8 mouse cellular contexts compared by ENCODE assay signal in the genomic region with DNA sequence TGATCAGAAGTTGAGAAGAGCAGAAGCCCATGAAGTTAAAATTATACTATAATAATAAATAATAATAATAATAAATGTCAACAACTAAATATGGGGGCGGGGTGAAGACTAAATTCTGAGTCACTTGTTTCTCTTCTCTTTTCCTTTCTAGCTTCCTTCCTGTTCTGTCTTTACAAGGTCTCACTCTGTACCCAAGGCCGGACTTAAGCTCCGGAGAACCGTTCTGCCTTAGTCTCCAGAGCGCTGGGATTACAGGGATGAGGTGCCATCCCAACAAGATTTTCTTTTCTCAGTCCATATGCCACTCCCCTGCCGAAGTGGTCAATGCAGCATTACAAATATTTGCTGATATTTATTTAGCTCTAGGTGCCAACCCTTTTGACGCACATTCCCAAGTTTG. TPM values are rescaled to one million over a fixed set of nuclear protein-coding genes. Genes with fewer than 3 reads are reported as not detected.
A peak's percentile ranks its signal among the peaks of the same experiment; 100 is the strongest.
DNase-seq lines count a peak whose midpoint lies in the region; ATAC-seq and TF ChIP-seq lines count a peak whose summit lies in the region.

No protein-coding gene starts in this region.

- peak overlapping the region; percentile 87 for H3K9ac ChIP-seq in forebrain, embryonic 16.5 days (replicated peaks; ENCODE audit: low read depth, low read length)
- peak overlapping the region; percentile 98 for H3K9ac ChIP-seq in liver, embryonic 13.5 days
- H3K9ac ChIP-seq in neural tube, embryonic 13.5 days, result peak overlapping the region; percentile 92

- no peak for TF ChIP-seq CTCF in cerebellum, adult 2 months (IDR thresholded peaks at IDR 0.05; ENCODE audit: borderline replicate concordance, insufficient read depth, low read depth, low read length)
- no peak for TF ChIP-seq CTCF in E14TG2a.4 (conservative IDR thresholded peaks at IDR 0.05; ENCODE audit: low read length)

- TF ChIP-seq POLR2A in cerebellum, adult 2 months (IDR thresholded peaks at IDR 0.05; ENCODE audit: borderline replicate concordance, insufficient read depth, low read length), result no peak

- H3K9me3 ChIP-seq in E14TG2a.4 (ENCODE audit: low read length), result no peaks in the 10 kb centered on the region
- H3K9me3 ChIP-seq in forebrain, embryonic 16.5 days (ENCODE audit: control insufficient read depth, low read length), result no peaks in the 10 kb centered on the region
- H3K9me3 ChIP-seq in liver, embryonic 13.5 days (replicated peaks), result no peaks in the 10 kb centered on the region
- H3K9me3 ChIP-seq in neural tube, embryonic 13.5 days, result no peaks in the 10 kb centered on the region

- H3K4me2 ChIP-seq in forebrain, embryonic 16.5 days (ENCODE audit: low read length), result peak overlapping the region; percentile 71
- peak overlapping the region; percentile 83 for H3K4me2 ChIP-seq in liver, embryonic 13.5 days
- peak overlapping the region; percentile 69 for H3K4me2 ChIP-seq in neural tube, embryonic 13.5 days

- 10% methylated on average over 7 of the region's 7 CpGs for WGBS in cerebellum, adult 2 months
- WGBS in forebrain, embryonic 16.5 days, result 20% methylated on average over 7 of the region's 7 CpGs
- WGBS in liver, embryonic 13.5 days (ENCODE audit: insufficient replicate concordance), result 19% methylated on average over 7 of the region's 7 CpGs
- 20% methylated on average over 7 of the region's 7 CpGs for WGBS in neural tube, embryonic 13.5 days

- peaks cover 5% of the 10 kb centered on the region for H3K4me1 ChIP-seq in cerebellum, adult 2 months (ENCODE audit: control insufficient read depth, insufficient read depth, low read length)
- peaks cover 3% of the 10 kb centered on the region; the same call in 1 of the 2 replicates for H3K4me1 ChIP-seq in E14TG2a.4 (replicated peaks; ENCODE audit: low read depth, low read length)
- peaks cover 28% of the 10 kb centered on the region for H3K4me1 ChIP-seq in forebrain, embryonic 16.5 days (replicated peaks; ENCODE audit: control insufficient read depth, insufficient read depth, low read length)
- peaks cover 33% of the 10 kb centered on the region for H3K4me1 ChIP-seq in liver, embryonic 13.5 days (replicated peaks)
- peaks cover 35% of the 10 kb centered on the region for H3K4me1 ChIP-seq in neural tube, embryonic 13.5 days (replicated peaks)

- DNase-seq in cerebellum, adult 2 months, result peak in 1 of 2 experiments; percentile 30
- no peak for DNase-seq in cerebellum, adult 9-11 months
- no peak for DNase-seq in liver, embryonic 13.5 days
- DNase-seq in right cerebral cortex, postnatal 14 days, result no peak
- DNase-seq in thymus, postnatal 25 days, result no peak

- H3K27ac ChIP-seq in cerebellum, adult 2 months (ENCODE audit: insufficient read depth, low read length), result peak overlapping the region; percentile 39; the same call in 1 of the 2 replicates
- H3K27ac ChIP-seq in forebrain, embryonic 16.5 days (ENCODE audit: low read length), result peak overlapping the region; percentile 99
- H3K27ac ChIP-seq in liver, embryonic 13.5 days, result peak overlapping the region; percentile 97; the same call in 1 of the 2 replicates
- peak overlapping the region; percentile 99 for H3K27ac ChIP-seq in neural tube, embryonic 13.5 days (replicated peaks)

- peak overlapping the region; percentile 63 for H3K4me3 ChIP-seq in cerebellum, adult 2 months (replicated peaks; ENCODE audit: insufficient read depth, low read depth, low read length)
- H3K4me3 ChIP-seq in E14TG2a.4 (replicated peaks; ENCODE audit: low read length), result peak overlapping the region; percentile 91
- H3K4me3 ChIP-seq in forebrain, embryonic 16.5 days (replicated peaks; ENCODE audit: low read length), result peak overlapping the region; percentile 98
- H3K4me3 ChIP-seq in liver, embryonic 13.5 days (replicated peaks), result peak overlapping the region; percentile 94
- H3K4me3 ChIP-seq in neural tube, embryonic 13.5 days, result peak overlapping the region; percentile 86

- no peaks in the 10 kb centered on the region for H3K27me3 ChIP-seq in cerebellum, adult 2 months (ENCODE audit: control insufficient read depth, insufficient read depth, low read length)
- peaks cover 43% of the 10 kb centered on the region for H3K27me3 ChIP-seq in E14TG2a.4 (ENCODE audit: insufficient read depth, low read length)
- no peaks in the 10 kb centered on the region for H3K27me3 ChIP-seq in forebrain, embryonic 16.5 days (replicated peaks; ENCODE audit: control insufficient read depth, insufficient read depth, low read length)
- peaks cover 4% of the 10 kb centered on the region for H3K27me3 ChIP-seq in liver, embryonic 13.5 days
- no peaks in the 10 kb centered on the region for H3K27me3 ChIP-seq in neural tube, embryonic 13.5 days

- no peaks in the 10 kb centered on the region for H3K36me3 ChIP-seq in E14TG2a.4 (ENCODE audit: insufficient read depth, low read length)
- H3K36me3 ChIP-seq in forebrain, embryonic 16.5 days (ENCODE audit: control insufficient read depth, insufficient read depth), result no peaks in the 10 kb centered on the region
- H3K36me3 ChIP-seq in liver, embryonic 13.5 days, result peaks cover 3% of the 10 kb centered on the region; the same call in 1 of the 2 replicates
- no peaks in the 10 kb centered on the region for H3K36me3 ChIP-seq in neural tube, embryonic 13.5 days

- ATAC-seq in forebrain, embryonic 16.5 days, result no peak
- no peak for ATAC-seq in liver, embryonic 13.5 days (ENCODE audit: low read depth)
- no peak for ATAC-seq in neural tube, embryonic 13.5 days (ENCODE audit: low read depth)

RNA-seq across cellular contexts. Expression of a gene that starts 0.5 kb away (rescaled TPM):
- polyA plus RNA-seq in cerebellum, adult 2 months (2012; rRNA removed), result 45.0 and 49.7 TPM in 2 replicates
- 64.9 and 65.6 TPM in 2 replicates for polyA plus RNA-seq in forebrain, embryonic 16.5 days (2015; fragmentation: Nextera tagmentation; extraction: Ambion mirVana)
- 40.9 and 51.1 TPM in 2 replicates for polyA plus RNA-seq in liver, embryonic 13.5 days (2015; fragmentation: Nextera tagmentation; extraction: Ambion mirVana)
- 41.2 and 44.1 TPM in 2 replicates for polyA plus RNA-seq in neural tube, embryonic 13.5 days (2015; fragmentation: Nextera tagmentation; extraction: Ambion mirVana)

Comparison
In these comparisons a context has a peak if more than half of its experiments do, and no peak if none do; other contexts are left out.
1. H3K27ac ChIP-seq: peak in every context shown above with its lines; median percentile 99 in forebrain, embryonic 16.5 days; 99 in neural tube, embryonic 13.5 days; 97 in liver, embryonic 13.5 days; 39 in cerebellum, adult 2 months.